Mouse (Mus musculus) heart, adult 2 months (tissue): ENCODE measurements at regions not wholly inside any gene's neighbourhood (a gene's known extent, or its start where the extent isn't known, plus 50 kb on each side); places are given as distances from the start of the nearest gene placed in this dataset.

ENCODE experiments used
- CTCF ChIP-seq: fragments of 200-600 bp; IDR thresholded peaks from 2 replicates; pipeline ENCODE4 v1.8.1; 2022; ENCODE audit warnings: antibody characterized with exemption, mild to moderate bottlenecking, moderate library complexity
- EP300 ChIP-seq: fragments of 200-500 bp; IDR thresholded peaks from 2 replicates; pipeline ENCODE4 v1.6.1; 2011; ENCODE audit warnings: low read depth, low read length, control low read depth; ENCODE audit not compliant: insufficient read depth

GRCm38 (mm10) chr14:58417545-58417944 lies 347.2 kb downstream of the Fgf9 start:
- no peak for TF ChIP-seq EP300
- TF ChIP-seq CTCF = no peak
